Mouse (Mus musculus): ENCODE results near the gene Nol4l.

Nol4l gene

DNA sequence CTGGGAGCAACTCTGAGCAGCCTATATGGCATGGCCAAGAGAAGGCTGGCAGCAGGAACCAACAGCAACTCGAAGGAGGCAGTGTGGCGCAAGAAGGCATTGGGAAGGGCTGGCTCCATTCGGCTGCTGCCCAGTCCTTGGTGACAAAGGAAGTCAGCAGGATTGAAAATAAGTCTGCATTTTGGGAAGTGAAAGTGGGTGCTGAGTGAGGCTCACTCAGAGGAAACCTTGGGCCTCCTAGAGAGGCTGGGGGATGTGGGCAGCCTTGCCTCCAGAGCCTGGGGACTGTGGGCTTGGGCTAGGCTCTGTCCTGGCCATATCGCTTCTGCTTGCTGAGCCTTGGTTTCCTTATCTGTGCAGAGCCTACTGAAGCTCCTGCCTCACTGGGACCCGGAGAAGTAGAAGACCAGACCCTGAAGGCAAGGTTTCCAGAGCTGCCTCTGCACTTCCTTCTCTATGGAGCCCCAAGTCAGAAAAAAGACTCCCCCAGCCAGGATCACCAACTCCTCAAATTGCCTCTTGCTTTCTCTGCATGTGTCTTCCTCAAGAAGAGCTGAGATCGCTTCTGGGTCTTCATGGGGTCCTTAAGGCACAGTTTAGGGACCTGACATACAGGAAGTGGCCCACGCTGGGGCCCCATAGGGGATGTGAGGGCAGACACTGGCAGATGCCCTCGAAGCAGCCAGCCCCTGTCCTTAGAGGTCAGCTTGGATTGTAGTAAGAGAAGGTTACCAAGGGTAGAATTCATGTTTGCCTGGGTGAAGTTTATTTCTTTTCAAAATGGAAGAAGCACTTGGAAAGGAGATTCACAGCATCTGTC lies 14.3 kb upstream of the Nol4l start:
- peak; percentile 46 to 57 for DNase-seq (ENCODE audit: low spot score in 2 of 2)

GRCm38 (mm10) chr2:153542936-153543668 lies 13.3 kb upstream of the Nol4l start:
- no peak for DNase-seq (ENCODE audit: low spot score in 2 of 2)

GRCm38 (mm10) chr2:153538898-153539297 lies 9.1 kb upstream of the Nol4l start:
- no peak for DNase-seq (ENCODE audit: low spot score in 2 of 2)

DNA sequence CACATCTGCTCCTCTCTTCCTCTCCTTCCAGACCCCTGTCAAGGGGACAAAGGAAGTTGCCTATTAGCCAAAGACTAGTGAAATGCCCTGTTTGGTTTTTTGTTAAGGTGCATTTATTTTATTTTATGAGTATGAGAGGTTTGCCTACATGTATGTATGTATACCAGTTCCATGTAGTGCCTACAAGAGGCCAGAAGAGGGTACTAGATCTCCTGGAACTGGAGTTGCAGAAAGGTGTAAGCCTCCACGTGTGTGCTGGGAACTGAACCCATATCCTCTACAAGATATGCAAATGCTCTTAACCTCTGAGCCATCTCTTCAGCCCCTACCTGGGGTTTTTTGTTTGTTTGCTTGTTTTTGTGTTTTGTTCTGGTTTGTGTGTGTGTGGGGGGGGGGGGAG lies 4.2 kb upstream of the Nol4l start:
- no peak for DNase-seq (ENCODE audit: low spot score in 2 of 2)

DNA sequence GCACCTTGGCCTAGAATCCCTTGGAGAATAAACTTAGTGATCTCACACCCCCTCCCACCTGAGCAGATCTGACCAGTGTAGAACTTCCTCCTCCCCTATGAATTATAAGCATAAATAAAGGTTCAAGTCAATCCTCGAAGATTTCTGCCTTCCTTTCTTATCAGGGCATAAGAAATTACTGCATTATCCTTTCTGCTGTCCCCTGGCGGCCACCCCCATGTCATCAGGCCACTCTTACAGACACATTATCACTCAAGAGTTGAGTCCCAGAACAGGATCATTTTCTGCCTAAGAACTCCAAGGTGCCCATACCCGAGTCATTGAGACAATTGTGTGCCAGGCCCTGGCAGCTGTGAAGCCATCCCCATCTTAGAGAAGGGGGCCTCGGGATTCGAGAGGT lies 1.2 kb upstream of the Nol4l start:
- DNase-seq (ENCODE audit: low spot score in 2 of 2), result no peak

- peak; percentile 60 to 65 for DNase-seq (ENCODE audit: low spot score in 2 of 2)
Measured at GRCm38 (mm10) chr2:153529365-153529781, 398 bp downstream of the Nol4l start.

- DNase-seq (ENCODE audit: low spot score in 2 of 2), result peak; percentile 74 to 76
Measured at GRCm38 (mm10) chr2:153528571-153529364, 1.0 kb downstream of the Nol4l start.

DNA sequence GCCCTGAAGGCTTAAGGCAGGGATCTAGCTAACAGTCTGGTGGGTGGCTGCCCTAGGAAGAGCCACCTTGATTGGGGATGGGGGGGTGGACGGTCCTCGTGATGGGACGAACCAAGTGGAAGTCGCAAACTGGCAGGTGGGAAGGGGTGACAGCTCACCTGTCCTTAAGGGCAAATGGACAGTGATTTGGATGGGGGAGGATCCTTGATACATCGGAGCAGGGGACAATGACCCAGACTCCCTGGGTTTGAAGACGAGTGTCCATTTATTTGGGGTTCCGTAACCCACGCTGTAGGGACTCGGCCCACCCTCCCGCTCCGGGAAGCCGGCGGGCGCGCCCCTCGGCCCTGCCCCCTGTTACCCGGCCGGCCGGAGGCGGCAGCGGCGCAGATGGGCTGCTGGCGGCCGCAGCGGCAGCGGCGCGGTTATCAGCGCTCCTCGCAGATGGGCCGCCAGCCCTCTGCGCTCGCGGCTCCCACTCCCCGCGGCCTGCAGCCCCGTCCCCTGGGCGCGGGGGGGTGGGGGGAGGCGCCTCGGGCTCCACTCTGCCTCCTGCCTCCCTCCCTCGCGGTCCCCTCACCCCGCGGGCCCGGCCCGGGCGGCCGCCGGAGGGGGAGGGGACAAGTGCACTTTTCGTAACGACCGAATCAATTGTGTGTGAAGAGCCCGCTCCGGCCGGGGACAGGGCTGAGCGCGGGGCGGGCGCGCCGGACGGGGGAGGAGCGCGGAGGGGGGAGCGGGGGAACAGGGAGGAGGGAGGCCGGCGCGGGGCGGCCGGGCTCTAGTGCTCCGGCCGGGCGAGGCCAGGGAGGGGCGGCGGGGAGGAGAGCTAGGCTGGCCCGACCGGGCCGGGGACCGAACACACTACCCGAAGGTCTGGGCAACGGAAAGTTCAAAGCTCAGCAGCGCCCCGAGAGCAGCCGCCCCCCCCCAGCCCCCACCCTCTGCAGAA lies 1.9 kb downstream of the Nol4l start:
- DNase-seq (ENCODE audit: low spot score in 2 of 2), result peak; percentile 60 to 62

DNA sequence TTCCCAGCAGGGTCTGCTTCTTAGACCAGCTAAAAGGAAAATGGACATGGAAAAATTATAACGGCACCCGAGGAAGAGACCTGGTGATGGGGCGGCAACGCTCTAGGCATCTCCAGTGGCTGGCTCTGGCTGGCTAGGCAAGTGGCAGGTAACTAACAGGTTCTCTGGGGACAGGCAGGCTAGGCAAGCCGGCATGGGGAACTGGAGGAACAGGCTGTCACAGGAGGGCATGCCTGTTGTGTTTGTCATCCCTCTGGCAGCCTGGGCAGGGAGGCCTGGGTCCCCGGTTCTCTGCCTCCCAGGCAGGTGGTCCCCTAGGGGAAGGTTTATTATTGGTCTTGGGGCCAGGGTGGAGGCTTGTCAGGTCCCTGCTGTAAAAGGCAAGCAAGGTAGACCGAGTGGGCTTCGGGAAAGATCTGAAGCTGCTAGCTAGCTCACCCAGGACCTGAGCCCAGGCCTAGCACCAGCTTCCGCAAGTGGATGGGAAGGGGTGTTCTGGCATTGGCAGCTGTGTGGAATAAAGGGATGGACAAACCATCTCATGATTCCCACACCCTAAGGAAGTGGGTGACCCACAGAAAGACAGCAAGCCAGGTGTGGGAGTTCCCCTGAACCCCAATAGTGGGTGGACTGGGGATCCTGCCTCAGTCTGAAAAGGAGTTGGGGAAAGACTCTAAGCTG lies 2.8 kb downstream of the Nol4l start:
- DNase-seq (ENCODE audit: low spot score in 2 of 2), result no peak

GRCm38 (mm10) chr2:153525906-153526311 lies 3.9 kb downstream of the Nol4l start:
- DNase-seq (ENCODE audit: low spot score in 2 of 2), result no peak

DNA sequence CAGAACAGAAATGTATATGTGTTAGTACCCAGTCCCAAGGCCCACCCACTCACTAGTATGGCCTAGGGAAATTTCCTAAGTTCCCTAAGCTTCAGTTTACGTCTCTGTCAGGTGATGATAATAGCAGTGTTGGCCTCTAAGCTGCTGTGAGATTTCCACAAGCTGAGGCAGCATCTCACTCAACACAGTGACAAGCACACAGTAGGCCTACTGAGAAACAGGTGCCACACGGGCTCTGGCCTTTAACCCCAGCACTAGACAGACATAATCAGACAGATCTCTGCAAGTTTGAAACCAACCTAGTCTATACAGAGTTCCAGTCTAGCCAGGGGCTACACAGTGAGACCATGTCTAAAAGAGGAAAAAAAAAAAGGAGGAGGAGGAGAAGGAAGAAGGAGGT lies 5.0 kb downstream of the Nol4l start:
- DNase-seq (ENCODE audit: low spot score in 2 of 2), result no peak

- no peak for DNase-seq (ENCODE audit: low spot score in 2 of 2)
Measured at GRCm38 (mm10) chr2:153523656-153524055, 6.1 kb downstream of the Nol4l start.

DNA sequence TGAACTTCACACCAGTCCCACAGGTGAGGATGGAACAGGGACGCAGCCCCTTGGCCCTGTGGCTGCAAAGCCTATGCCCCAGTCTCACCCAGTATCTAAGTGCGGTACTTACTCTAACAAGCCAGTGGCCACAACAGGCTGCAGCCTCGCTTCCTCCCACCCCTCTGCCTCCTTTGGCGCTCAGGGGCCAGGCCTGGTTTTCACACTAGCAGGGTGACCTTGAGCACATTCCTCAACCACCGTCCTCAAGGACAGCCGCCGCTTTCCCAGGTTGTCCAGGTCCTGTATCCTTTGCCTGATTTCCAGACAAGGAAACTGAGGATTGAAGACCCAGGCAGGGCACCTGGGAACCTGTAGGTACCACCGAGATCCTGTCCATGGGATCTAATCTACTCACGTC lies 6.6 kb downstream of the Nol4l start:
- no peak for DNase-seq (ENCODE audit: low spot score in 2 of 2)

DNA sequence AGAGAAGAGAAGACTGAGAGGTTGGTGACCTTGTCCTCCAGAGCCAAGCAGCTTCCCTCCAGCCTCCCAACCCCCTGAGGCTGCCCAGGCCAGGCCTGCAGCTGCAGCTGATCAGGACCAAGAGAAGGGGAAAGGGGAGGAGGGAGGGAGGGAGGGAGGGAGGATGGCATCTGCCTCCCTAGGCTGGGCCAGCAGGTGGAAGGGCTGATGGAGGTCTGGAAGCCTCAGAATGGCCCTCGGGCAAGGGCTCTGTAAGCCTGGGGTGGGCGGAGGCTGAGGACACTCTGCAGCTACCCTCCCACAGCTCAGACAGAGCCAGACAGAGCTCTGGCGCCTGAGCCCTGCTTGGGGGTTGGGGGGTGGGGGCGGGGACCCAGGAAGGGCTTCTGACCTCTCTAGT lies 7.5 kb downstream of the Nol4l start:
- DNase-seq (ENCODE audit: low spot score in 2 of 2), result no peak

- no peak for DNase-seq (ENCODE audit: low spot score in 2 of 2)
Measured at GRCm38 (mm10) chr2:153520057-153520456, 9.7 kb downstream of the Nol4l start.

DNA sequence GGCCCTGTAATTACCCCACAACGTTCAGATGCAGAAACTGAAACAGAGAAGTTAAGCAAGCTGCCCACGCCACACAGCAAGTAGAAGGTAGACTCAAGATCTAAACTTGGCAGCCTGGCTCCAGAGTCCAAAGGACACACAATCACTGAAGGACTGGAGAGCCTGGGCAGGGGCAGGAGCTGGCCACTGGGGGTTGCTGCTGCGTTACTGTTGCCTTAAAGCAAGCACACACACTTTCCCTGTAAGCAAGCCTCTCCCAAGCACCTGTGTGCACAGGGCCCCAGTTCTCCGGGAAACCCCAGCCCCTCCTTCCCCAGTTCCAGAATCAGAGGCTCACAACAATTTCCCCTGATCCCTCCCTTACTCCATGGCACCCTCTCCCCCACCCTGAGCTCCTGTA lies 12.8 kb downstream of the Nol4l start:
- no peak for DNase-seq (ENCODE audit: low spot score in 2 of 2)

DNA sequence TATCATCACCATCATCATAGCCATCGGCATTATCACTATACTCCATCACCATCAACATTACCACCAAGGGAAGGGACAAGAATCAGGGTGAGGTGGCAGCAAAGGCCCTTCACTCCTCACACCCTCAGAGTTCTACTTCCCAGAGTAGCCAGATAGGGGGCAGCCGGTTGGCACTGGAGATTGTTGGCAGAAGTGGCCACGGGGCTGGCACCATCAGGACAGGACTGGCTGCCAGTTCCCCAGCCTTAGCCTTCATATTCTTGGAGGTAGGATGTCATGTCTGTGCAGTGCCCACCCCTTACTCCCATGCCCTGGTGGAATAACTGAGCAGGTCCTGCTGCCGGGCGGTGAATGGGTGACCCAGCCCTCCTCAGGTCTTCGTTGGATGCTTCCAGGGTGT lies 14.2 kb downstream of the Nol4l start:
- no peak for DNase-seq (ENCODE audit: low spot score in 2 of 2)

GRCm38 (mm10) chr2:153514497-153515380 lies 15.0 kb downstream of the Nol4l start:
- no peak for DNase-seq (ENCODE audit: low spot score in 2 of 2)

DNA sequence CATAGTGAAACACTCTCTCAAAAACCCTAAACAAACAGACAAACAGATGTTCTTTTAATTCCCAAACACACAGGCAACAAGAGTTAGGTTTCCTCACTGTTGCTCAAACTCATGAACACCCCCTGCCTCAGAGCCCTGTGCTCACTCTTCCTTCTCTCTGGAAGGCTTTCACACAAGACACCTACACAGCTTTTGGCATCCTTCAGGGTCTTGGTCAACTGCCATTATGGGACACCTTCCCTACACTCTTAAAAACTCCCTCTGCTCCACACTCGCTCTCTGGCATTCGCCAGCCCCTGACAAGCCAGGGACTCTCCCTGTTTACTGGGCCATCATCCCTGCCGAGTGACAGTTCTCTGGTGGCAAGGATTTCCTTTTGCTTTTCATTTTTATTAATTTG lies 15.8 kb downstream of the Nol4l start:
- no peak for DNase-seq (ENCODE audit: low spot score in 2 of 2)

All from right cerebral cortex, postnatal 10 days (tissue).